Mouse (Mus musculus) heart, postnatal 0 days (tissue): Measurements from ENCODE around the gene Tm4sf4.

ENCODE experiments used
- CTCF ChIP-seq: IDR thresholded peaks from 2 replicates; pipeline ENCODE4 v1.5.1; 2016; ENCODE audit warnings: antibody characterized with exemption, control low read depth, low read depth
- EP300 ChIP-seq: IDR thresholded peaks from 2 replicates; pipeline ENCODE4 v1.6.1; 2016; ENCODE audit warnings: antibody characterized with exemption, low read depth

DNA sequence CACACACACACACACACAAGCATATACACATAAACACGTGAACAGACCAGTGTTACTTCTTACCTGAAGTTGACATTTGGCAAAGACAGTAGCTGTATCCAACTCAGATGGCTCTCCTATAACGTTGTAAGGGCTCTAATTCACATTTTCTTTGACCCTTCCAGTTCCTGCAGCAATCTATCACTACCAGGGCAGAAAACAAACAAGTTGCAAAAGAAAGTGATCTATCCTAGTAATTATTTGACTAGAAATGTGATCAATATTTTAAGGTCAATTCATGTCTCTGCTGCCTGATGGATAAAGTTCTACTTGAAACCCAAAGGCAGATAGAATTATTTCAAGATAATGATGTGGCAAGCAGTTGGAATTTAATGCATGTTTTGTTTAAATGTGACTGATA lies 37.5 kb upstream of the Tm4sf4 start:
- TF ChIP-seq CTCF (no peak), EP300 (no peak)
